In the genomic region with DNA sequence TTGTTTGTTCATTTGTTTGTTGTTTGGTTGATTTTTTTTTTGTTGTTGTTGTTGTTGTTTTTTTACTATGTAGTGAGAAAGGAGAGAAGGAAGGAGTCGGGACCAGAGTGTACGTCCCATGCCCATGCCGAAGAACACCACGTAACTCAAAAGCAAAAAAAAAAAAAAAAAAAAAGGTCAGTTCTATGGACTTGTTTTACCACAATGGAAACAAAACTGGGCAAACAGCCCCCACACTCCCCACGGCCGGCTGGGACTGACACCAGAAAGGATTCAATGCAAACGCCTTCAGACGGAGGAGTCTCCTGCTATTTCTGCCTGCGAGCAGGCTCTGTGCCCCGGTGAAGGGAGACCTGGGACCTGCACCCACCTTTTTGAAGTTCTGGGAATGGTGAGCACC, we compare ENCODE assay signal across 2 mouse cellular contexts.
TF ChIP-seq lines count a peak whose summit lies in the region.

No protein-coding gene starts in this region.

TF ChIP-seq in CH12.LX, 34 proteins besides CTCF, POLR2A, EP300 and RAD21:
- TF ChIP-seq HCFC1 (IDR thresholded peaks at IDR 0.05; ENCODE audit: low read depth, low read length) = no peak
- TF ChIP-seq E2F4 (IDR thresholded peaks at IDR 0.05; ENCODE audit: insufficient replicate concordance, low read depth, low read length) = no peak
- peak; percentile 91 for TF ChIP-seq ZNF384 (IDR thresholded peaks at IDR 0.05; ENCODE audit: low read depth, low read length)
- TF ChIP-seq RCOR1 (conservative IDR thresholded peaks at IDR 0.05; ENCODE audit: low read depth, low read length) = no peak
- TF ChIP-seq POLR2AphosphoS2 (IDR thresholded peaks at IDR 0.05; ENCODE audit: low read depth, low read length) = no peak
- 0 out of 2 replicates have a peak, but pooled peaks have one; percentile 10 for TF ChIP-seq IRF4 (IDR thresholded peaks at IDR 0.05; ENCODE audit: low read depth, low read length)
TF ChIP-seq in CH12.LX: peak in this region for 2.

TF ChIP-seq in ES-E14, 5 proteins besides CTCF, POLR2A, EP300 and RAD21:
- TF ChIP-seq ZNF384 (IDR thresholded peaks at IDR 0.05; ENCODE audit: low read depth, low read length) = peak; percentile 24; the same call in 1 of the 2 replicates
- no peak for TF ChIP-seq HCFC1 (IDR thresholded peaks at IDR 0.05; ENCODE audit: borderline replicate concordance, insufficient read depth, low read length)
